Mouse (Mus musculus): ENCODE results near the gene Lnx2. TPM values are rescaled to one million over a fixed set of nuclear protein-coding genes. Genes with fewer than 3 reads are reported as not detected.

Lnx2 gene
- polyA plus RNA-seq, 1 experiment from 2014 or later: 6.3 TPM

GRCm38 (mm10) chr5:147075103-147076025 lies 1.0 kb downstream of the Lnx2 start:
- Histone ChIP-seq H3K4me2 (replicated peaks) (peak overlapping the region; percentile 94), H3K4me1 (peaks cover 20% of the 10 kb centered on the region), H3K4me3 (peak overlapping the region; percentile 81), H3K9me3 (no peaks in the 10 kb centered on the region), H3K36me3 (peaks cover 4% of the 10 kb centered on the region; the same call in 1 of the 2 replicates), H3K9ac (replicated peaks) (peak overlapping the region; percentile 68), H3K27ac (replicated peaks) (no peak overlapping the region), H3K27me3 (peaks cover 10% of the 10 kb centered on the region)
- WGBS: 19% methylated on average over 21 of the region's 21 CpGs
- no peak for ATAC-seq (ENCODE audit: low FRiP score, low read depth)

- H3K9me3 ChIP-seq: no peaks in the 10 kb centered on the region
- H3K36me3 ChIP-seq: no peaks in the 10 kb centered on the region; the same call in 1 of the 2 replicates
- H3K4me2 ChIP-seq (replicated peaks): no peak overlapping the region
- peaks cover 19% of the 10 kb centered on the region for H3K4me1 ChIP-seq
- H3K27ac ChIP-seq (replicated peaks): no peak overlapping the region
- no peak for ATAC-seq (ENCODE audit: low FRiP score, low read depth)
- no peak overlapping the region for H3K4me3 ChIP-seq
- H3K27me3 ChIP-seq: peaks cover 10% of the 10 kb centered on the region
- 90% methylated on average over 6 of the region's 6 CpGs for WGBS
- H3K9ac ChIP-seq (replicated peaks): no peak overlapping the region
Observed at GRCm38 (mm10) chr5:147073805-147074204, 2.6 kb downstream of the Lnx2 start.

GRCm38 (mm10) chr5:147071886-147072285 lies 4.5 kb downstream of the Lnx2 start:
- no peaks in the 10 kb centered on the region for H3K36me3 ChIP-seq
- no peak for ATAC-seq (ENCODE audit: low FRiP score, low read depth)
- no peak overlapping the region for H3K27ac ChIP-seq (replicated peaks)
- WGBS: 74% methylated on average over 4 of the region's 4 CpGs
- no peak overlapping the region for H3K9ac ChIP-seq (replicated peaks)
- H3K4me2 ChIP-seq (replicated peaks): no peak overlapping the region
- H3K4me3 ChIP-seq: no peak overlapping the region
- H3K27me3 ChIP-seq: peaks cover 10% of the 10 kb centered on the region
- no peaks in the 10 kb centered on the region for H3K9me3 ChIP-seq
- H3K4me1 ChIP-seq: peaks cover 8% of the 10 kb centered on the region; the same call in 1 of the 2 replicates

GRCm38 (mm10) chr5:147070791-147071516 lies 5.4 kb downstream of the Lnx2 start:
- Histone ChIP-seq H3K9ac (replicated peaks) (no peak overlapping the region), H3K4me3 (no peak overlapping the region), H3K36me3 (no peaks in the 10 kb centered on the region), H3K9me3 (no peaks in the 10 kb centered on the region), H3K27ac (replicated peaks) (no peak overlapping the region), H3K4me2 (replicated peaks) (no peak overlapping the region), H3K4me1 (peaks cover 7% of the 10 kb centered on the region; the same call in 1 of the 2 replicates), H3K27me3 (peaks cover 10% of the 10 kb centered on the region)
- ATAC-seq (ENCODE audit: low FRiP score, low read depth): no peak
- 75% methylated on average over 16 of the region's 16 CpGs for WGBS

GRCm38 (mm10) chr5:147068876-147069275 lies 7.5 kb downstream of the Lnx2 start:
- Histone ChIP-seq H3K27me3 (no peaks in the 10 kb centered on the region), H3K27ac (replicated peaks) (no peak overlapping the region), H3K9me3 (no peaks in the 10 kb centered on the region), H3K4me1 (no peaks in the 10 kb centered on the region), H3K9ac (replicated peaks) (no peak overlapping the region), H3K4me3 (no peak overlapping the region), H3K4me2 (replicated peaks) (no peak overlapping the region), H3K36me3 (no peaks in the 10 kb centered on the region)
- 86% methylated on average over 5 of the region's 5 CpGs for WGBS
- no peak for ATAC-seq (ENCODE audit: low FRiP score, low read depth)

GRCm38 (mm10) chr5:147066965-147067364 lies 9.4 kb downstream of the Lnx2 start:
- Histone ChIP-seq H3K9ac (replicated peaks) (no peak overlapping the region), H3K27me3 (no peaks in the 10 kb centered on the region), H3K9me3 (no peaks in the 10 kb centered on the region), H3K4me2 (replicated peaks) (no peak overlapping the region), H3K4me3 (no peak overlapping the region), H3K4me1 (no peaks in the 10 kb centered on the region), H3K36me3 (no peaks in the 10 kb centered on the region), H3K27ac (replicated peaks) (no peak overlapping the region)
- WGBS: 79% methylated on average over 5 of the region's 5 CpGs
- no peak for ATAC-seq (ENCODE audit: low FRiP score, low read depth)

GRCm38 (mm10) chr5:147066129-147066528 lies 10.3 kb downstream of the Lnx2 start:
- WGBS: 55% methylated on average over 4 of the region's 4 CpGs
- no peaks in the 10 kb centered on the region for H3K36me3 ChIP-seq
- H3K27ac ChIP-seq (replicated peaks): no peak overlapping the region
- H3K27me3 ChIP-seq: no peaks in the 10 kb centered on the region
- no peaks in the 10 kb centered on the region for H3K9me3 ChIP-seq
- no peak overlapping the region for H3K4me3 ChIP-seq
- ATAC-seq (ENCODE audit: low FRiP score, low read depth): no peak
- no peak overlapping the region for H3K4me2 ChIP-seq (replicated peaks)
- no peaks in the 10 kb centered on the region for H3K4me1 ChIP-seq
- no peak overlapping the region for H3K9ac ChIP-seq (replicated peaks)

- ATAC-seq (ENCODE audit: low FRiP score, low read depth): no peak
Observed at GRCm38 (mm10) chr5:147063215-147063661, 13.1 kb downstream of the Lnx2 start.

GRCm38 (mm10) chr5:147060024-147060423 lies 16.4 kb downstream of the Lnx2 start:
- Histone ChIP-seq H3K9ac (replicated peaks) (no peak overlapping the region), H3K4me3 (no peak overlapping the region), H3K4me1 (no peaks in the 10 kb centered on the region), H3K9me3 (no peaks in the 10 kb centered on the region), H3K36me3 (no peaks in the 10 kb centered on the region), H3K4me2 (replicated peaks) (no peak overlapping the region), H3K27me3 (no peaks in the 10 kb centered on the region), H3K27ac (replicated peaks) (no peak overlapping the region)
- no peak for ATAC-seq (ENCODE audit: low FRiP score, low read depth)
- 79% methylated on average over 2 of the region's 2 CpGs for WGBS

More at GRCm38 (mm10) chr5:147063215-147063661, 13.1 kb downstream of the Lnx2 start:
- Histone ChIP-seq H3K4me2 (replicated peaks) (no peak overlapping the region), H3K4me1 (no peaks in the 10 kb centered on the region), H3K4me3 (no peak overlapping the region), H3K36me3 (no peaks in the 10 kb centered on the region), H3K27ac (replicated peaks) (no peak overlapping the region), H3K9me3 (no peaks in the 10 kb centered on the region), H3K27me3 (no peaks in the 10 kb centered on the region), H3K9ac (replicated peaks) (no peak overlapping the region)
- WGBS: 81% methylated on average over 8 of the region's 8 CpGs

GRCm38 (mm10) chr5:147059319-147059718 lies 17.1 kb downstream of the Lnx2 start:
- H3K4me3 ChIP-seq: no peak overlapping the region
- H3K27ac ChIP-seq (replicated peaks): no peak overlapping the region
- H3K4me2 ChIP-seq (replicated peaks): no peak overlapping the region
- 91% methylated on average over 9 of the region's 9 CpGs for WGBS
- H3K27me3 ChIP-seq: no peaks in the 10 kb centered on the region
- no peak overlapping the region for H3K9ac ChIP-seq (replicated peaks)
- no peaks in the 10 kb centered on the region for H3K4me1 ChIP-seq
- H3K36me3 ChIP-seq: no peaks in the 10 kb centered on the region
- no peaks in the 10 kb centered on the region for H3K9me3 ChIP-seq
- no peak for ATAC-seq (ENCODE audit: low FRiP score, low read depth)

- Histone ChIP-seq H3K4me2 (replicated peaks) (no peak overlapping the region), H3K27ac (replicated peaks) (no peak overlapping the region), H3K9ac (replicated peaks) (no peak overlapping the region), H3K9me3 (no peaks in the 10 kb centered on the region), H3K4me1 (no peaks in the 10 kb centered on the region), H3K27me3 (no peaks in the 10 kb centered on the region), H3K36me3 (no peaks in the 10 kb centered on the region), H3K4me3 (no peak overlapping the region)
- 93% methylated on average over 5 of the region's 5 CpGs for WGBS
- no peak for ATAC-seq (ENCODE audit: low FRiP score, low read depth)
Observed at GRCm38 (mm10) chr5:147058661-147059060, 17.7 kb downstream of the Lnx2 start.

All from midbrain, embryonic 12.5 days (tissue).